Mouse (Mus musculus): ENCODE measurements around the gene Psmb8.

GRCm38 (mm10) chr17:34240366-34240765 is 42.8 kb downstream of the Psmb8 start:
- TF ChIP-seq CTCF (IDR thresholded peaks at IDR 0.05), result no peak
- no peak for TF ChIP-seq EP300 (IDR thresholded peaks at IDR 0.05)

Data from lung, postnatal 0 days (tissue).